Mouse (Mus musculus) hindbrain, embryonic 11.5 days (tissue): ENCODE results near the gene Diablo. TPM values are rescaled to one million over a fixed set of nuclear protein-coding genes. Genes with fewer than 3 reads are reported as not detected.
A peak's percentile ranks its signal among the peaks of the same experiment; 100 is the strongest.

Experiments used
- ATAC-seq: fragments of 200-750 bp; cut with Nextera tagmentation; 2 replicates; pipeline ENCODE4 v1.8.0; 2017; ENCODE audit warnings: mild to moderate bottlenecking, moderate TSS enrichment, moderate library complexity; ENCODE audit not compliant: low FRiP score
- DNase-seq: peaks from one replicate; pipeline ENCODE4 v3.0.0-alpha.2; 2015; ENCODE audit warnings: low spot score
- H3K27ac ChIP-seq: fragments of 300-500 bp; sonication (generic); 2 replicates; pipeline ENCODE4 v1.5.1; 2014; ENCODE audit warnings: mild to moderate bottlenecking, low read depth, low read length
- H3K27me3 ChIP-seq: fragments of 300-500 bp; sonication (generic); 2 replicates; pipeline ENCODE4 v1.6.1; 2014; ENCODE audit warnings: mild to moderate bottlenecking, low read length, moderate library complexity, mixed read lengths; ENCODE audit not compliant: control insufficient read depth, insufficient read depth
- H3K36me3 ChIP-seq: fragments of 300-500 bp; sonication (generic); 2 replicates; pipeline ENCODE4 v1.6.1; 2014; ENCODE audit warnings: mild to moderate bottlenecking, low read length, moderate library complexity, mixed read lengths; ENCODE audit not compliant: control insufficient read depth, insufficient read depth
- H3K4me1 ChIP-seq: fragments of 300-500 bp; sonication (generic); replicated peaks from 2 replicates; pipeline ENCODE4 v1.6.1; 2014; ENCODE audit warnings: low read length, mixed read lengths; ENCODE audit not compliant: control insufficient read depth, insufficient read depth
- H3K4me2 ChIP-seq: fragments of 300-500 bp; sonication (generic); replicated peaks from 2 replicates; pipeline ENCODE4 v1.6.1; 2014; ENCODE audit warnings: mild to moderate bottlenecking, low read depth, low read length
- H3K4me3 ChIP-seq: fragments of 300-500 bp; sonication (generic); 2 replicates; pipeline ENCODE4 v1.5.1; 2014; ENCODE audit warnings: low read depth, low read length
- H3K9ac ChIP-seq: fragments of 300-500 bp; sonication (generic); 2 replicates; pipeline ENCODE4 v1.6.1; 2014; ENCODE audit warnings: low read depth, low read length
- H3K9me3 ChIP-seq: fragments of 300-500 bp; sonication (generic); 2 replicates; pipeline ENCODE4 v1.6.1; 2016; ENCODE audit warnings: low read length; ENCODE audit not compliant: control insufficient read depth
- WGBS: fragments of 180-500 bp; shearing (Covaris S2); extraction: QIAGEN DNeasy Blood & Tissue Kit; methylation state at CpG from one replicate; pipeline ENCODE4 v1.1.7; 2014; 5-methylcytosine and 5-hydroxymethylcytosine counted together
- polyA plus RNA-seq: library from polyadenylated mRNA; unstranded; fragments of >200 nt; fragmentation: Nextera tagmentation; extraction: Ambion mirVana; gene quantifications from 2 replicates; pipeline ENCODE4 v1.2.1, GENCODE M21; 2014

The Diablo gene
- polyA plus RNA-seq, 1 experiment from 2014 or later: 145 TPM

DNA sequence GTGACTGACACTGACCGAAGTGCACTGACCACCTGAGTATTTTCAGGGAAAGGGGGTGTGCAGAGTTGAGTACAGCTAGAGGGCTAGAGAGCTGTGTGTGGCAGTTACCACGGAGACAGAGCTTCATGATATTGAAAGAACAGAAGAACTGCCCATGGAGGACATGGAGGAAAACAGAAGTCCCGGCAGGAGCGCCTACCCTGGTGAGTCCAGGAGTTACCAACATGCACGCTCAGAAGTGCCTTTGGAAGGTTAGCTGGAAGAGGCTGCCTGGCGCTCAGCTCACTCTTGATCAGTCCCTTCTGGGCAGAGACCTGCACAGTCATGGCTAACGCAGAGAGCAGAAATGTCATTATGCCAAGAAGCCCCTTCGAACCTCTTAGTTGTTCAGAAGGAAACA is 6.1 kb upstream of the Diablo start:
- no peak for ATAC-seq
- no peak overlapping the region for H3K9ac ChIP-seq
- peaks cover 5% of the 10 kb centered on the region; the same call in 1 of the 2 replicates for H3K36me3 ChIP-seq
- no peak for DNase-seq
- no peaks in the 10 kb centered on the region for H3K9me3 ChIP-seq
- H3K4me2 ChIP-seq: no peak overlapping the region
- WGBS: 92% methylated on average over 8 of the region's 8 CpGs
- H3K27me3 ChIP-seq: no peaks in the 10 kb centered on the region
- no peak overlapping the region for H3K27ac ChIP-seq
- H3K4me3 ChIP-seq: no peak overlapping the region
- H3K4me1 ChIP-seq: no peaks in the 10 kb centered on the region

DNA sequence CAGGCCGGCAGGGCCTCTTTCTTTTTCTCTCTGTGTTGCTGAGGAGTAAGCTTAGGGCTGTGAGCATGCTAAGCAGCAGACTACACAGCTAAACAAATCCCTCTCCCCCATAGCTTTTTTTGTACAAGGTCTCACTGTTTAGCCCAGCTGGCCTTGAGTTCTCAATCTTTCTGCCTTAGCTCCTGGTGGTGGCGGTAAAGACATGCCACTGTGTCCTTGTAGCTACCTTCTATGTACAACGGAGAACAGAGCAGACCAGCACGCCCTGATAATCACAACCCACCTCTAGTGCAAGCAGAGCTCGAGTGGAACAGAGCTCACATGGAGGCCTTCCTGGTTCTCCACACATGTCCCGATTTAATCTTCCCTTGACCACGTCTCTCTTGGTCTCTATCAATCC is 4.7 kb upstream of the Diablo start:
- Histone ChIP-seq H3K9ac (no peak overlapping the region), H3K9me3 (no peaks in the 10 kb centered on the region), H3K4me2 (no peak overlapping the region), H3K4me1 (no peaks in the 10 kb centered on the region), H3K27ac (no peak overlapping the region), H3K4me3 (no peak overlapping the region), H3K27me3 (no peaks in the 10 kb centered on the region), H3K36me3 (peaks cover 5% of the 10 kb centered on the region; the same call in 1 of the 2 replicates)
- WGBS: 87% methylated on average over 7 of the region's 7 CpGs
- ATAC-seq (no peak), DNase-seq (no peak)

GRCm38 (mm10) chr5:123525916-123526495 is 2.0 kb upstream of the Diablo start:
- Histone ChIP-seq H3K9ac (no peak overlapping the region), H3K27ac (no peak overlapping the region), H3K4me2 (no peak overlapping the region), H3K4me3 (no peak overlapping the region), H3K4me1 (peaks cover 5% of the 10 kb centered on the region; the same call in 1 of the 2 replicates), H3K36me3 (0 out of 2 replicates have a peak, but pooled peaks cover 2% of the 10 kb centered on the region), H3K9me3 (no peaks in the 10 kb centered on the region), H3K27me3 (no peaks in the 10 kb centered on the region)
- no peak for ATAC-seq
- 89% methylated on average over 9 of the region's 9 CpGs for WGBS
- DNase-seq: no peak

DNA sequence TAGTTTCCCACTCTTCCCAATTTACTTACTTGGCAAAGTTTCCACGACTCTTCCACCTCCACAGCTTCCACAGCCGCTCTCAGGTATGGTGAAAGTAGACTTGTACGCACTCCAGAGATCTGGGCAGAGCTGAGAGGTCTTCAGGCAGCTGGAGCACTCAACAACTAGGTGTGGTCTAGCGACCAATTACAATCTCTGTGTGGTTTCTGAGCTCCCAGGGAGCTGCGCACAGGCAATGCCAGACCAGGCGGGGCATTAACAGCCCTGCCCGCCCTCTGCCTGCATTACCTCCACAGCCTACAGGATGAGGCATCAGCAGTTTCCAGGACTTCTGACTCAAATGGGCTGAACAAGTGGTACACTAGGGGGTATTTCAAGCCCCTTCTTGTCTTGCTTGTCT is 1.3 kb upstream of the Diablo start, which contains the start of gene Gm49027:
Gm49027 (minus strand) TSS at position 208 of the 400 bp plus-strand sequence.
- Histone ChIP-seq H3K36me3 (0 out of 2 replicates have a peak, but pooled peaks cover 1% of the 10 kb centered on the region), H3K9ac (peak within 1 kb of the TSS; percentile 53), H3K4me2 (peak within 1 kb of the TSS; percentile 77), H3K27me3 (no peaks in the 10 kb centered on the region), H3K4me1 (peaks cover 5% of the 10 kb centered on the region; the same call in 1 of the 2 replicates), H3K4me3 (peak within 1 kb of the TSS; percentile 93), H3K27ac (peak within 1 kb of the TSS; percentile 47), H3K9me3 (no peaks in the 10 kb centered on the region)
- ATAC-seq: no peak
- no peak for DNase-seq
- WGBS: 85% methylated on average over 7 of the region's 7 CpGs

DNA sequence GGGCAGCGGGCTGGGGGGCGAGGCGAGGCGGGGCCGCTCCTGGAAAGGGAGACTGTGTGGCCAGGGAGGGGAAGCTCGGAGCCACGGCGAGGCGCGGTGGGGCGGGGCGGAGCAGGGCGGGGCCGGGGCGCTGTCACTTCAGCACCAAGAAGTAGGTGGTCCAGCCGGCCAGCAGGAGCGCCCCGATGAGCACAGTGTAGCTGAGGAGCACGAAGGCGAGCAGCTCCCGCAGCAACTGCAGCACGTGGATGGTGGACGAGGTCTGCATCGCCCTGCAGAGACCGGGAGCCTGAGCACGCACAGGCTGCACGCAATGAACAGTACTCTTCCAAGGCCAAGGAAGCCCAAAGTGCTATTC is 396 bp upstream of the Diablo start:
- H3K9ac ChIP-seq: peak overlapping the region; percentile 53
- H3K4me2 ChIP-seq: peak overlapping the region; percentile 77
- 2% methylated on average over 27 of the region's 27 CpGs for WGBS
- peaks cover 5% of the 10 kb centered on the region; the same call in 1 of the 2 replicates for H3K4me1 ChIP-seq
- H3K4me3 ChIP-seq: peak overlapping the region; percentile 93
- H3K36me3 ChIP-seq: no peaks in the 10 kb centered on the region
- peak overlapping the region; percentile 47 for H3K27ac ChIP-seq
- ATAC-seq (peak; percentile 95), DNase-seq (no peak)
- no peaks in the 10 kb centered on the region for H3K27me3 ChIP-seq
- no peaks in the 10 kb centered on the region for H3K9me3 ChIP-seq

GRCm38 (mm10) chr5:123522166-123522565 is 1.8 kb downstream of the Diablo start:
- no peaks in the 10 kb centered on the region for H3K27me3 ChIP-seq
- no peak overlapping the region for H3K9ac ChIP-seq
- H3K9me3 ChIP-seq: no peaks in the 10 kb centered on the region
- ATAC-seq (no peak), DNase-seq (no peak)
- no peak overlapping the region for H3K27ac ChIP-seq
- 80% methylated on average over 1 of the region's 1 CpGs for WGBS
- H3K4me1 ChIP-seq: peaks cover 5% of the 10 kb centered on the region; the same call in 1 of the 2 replicates
- H3K4me2 ChIP-seq: no peak overlapping the region
- H3K4me3 ChIP-seq: no peak overlapping the region
- H3K36me3 ChIP-seq: 0 out of 2 replicates have a peak, but pooled peaks cover 3% of the 10 kb centered on the region

GRCm38 (mm10) chr5:123521621-123522020 is 2.4 kb downstream of the Diablo start:
- DNase-seq (no peak), ATAC-seq (no peak)
- 89% methylated on average over 1 of the region's 1 CpGs for WGBS
- no peaks in the 10 kb centered on the region for H3K9me3 ChIP-seq
- no peak overlapping the region for H3K4me3 ChIP-seq
- no peak overlapping the region for H3K27ac ChIP-seq
- H3K4me2 ChIP-seq: no peak overlapping the region; the same call in 1 of the 2 replicates
- no peak overlapping the region for H3K9ac ChIP-seq
- H3K27me3 ChIP-seq: no peaks in the 10 kb centered on the region
- 0 out of 2 replicates have a peak, but pooled peaks cover 3% of the 10 kb centered on the region for H3K36me3 ChIP-seq
- peaks cover 5% of the 10 kb centered on the region; the same call in 1 of the 2 replicates for H3K4me1 ChIP-seq

GRCm38 (mm10) chr5:123520666-123521065 is 3.3 kb downstream of the Diablo start:
- H3K4me2 ChIP-seq: no peak overlapping the region
- DNase-seq (no peak), ATAC-seq (no peak)
- no peaks in the 10 kb centered on the region for H3K27me3 ChIP-seq
- no peak overlapping the region for H3K9ac ChIP-seq
- H3K9me3 ChIP-seq: no peaks in the 10 kb centered on the region
- 84% methylated on average over 9 of the region's 9 CpGs for WGBS
- peaks cover 5% of the 10 kb centered on the region; the same call in 1 of the 2 replicates for H3K4me1 ChIP-seq
- H3K4me3 ChIP-seq: no peak overlapping the region
- 0 out of 2 replicates have a peak, but pooled peaks cover 3% of the 10 kb centered on the region for H3K36me3 ChIP-seq
- H3K27ac ChIP-seq: no peak overlapping the region

DNA sequence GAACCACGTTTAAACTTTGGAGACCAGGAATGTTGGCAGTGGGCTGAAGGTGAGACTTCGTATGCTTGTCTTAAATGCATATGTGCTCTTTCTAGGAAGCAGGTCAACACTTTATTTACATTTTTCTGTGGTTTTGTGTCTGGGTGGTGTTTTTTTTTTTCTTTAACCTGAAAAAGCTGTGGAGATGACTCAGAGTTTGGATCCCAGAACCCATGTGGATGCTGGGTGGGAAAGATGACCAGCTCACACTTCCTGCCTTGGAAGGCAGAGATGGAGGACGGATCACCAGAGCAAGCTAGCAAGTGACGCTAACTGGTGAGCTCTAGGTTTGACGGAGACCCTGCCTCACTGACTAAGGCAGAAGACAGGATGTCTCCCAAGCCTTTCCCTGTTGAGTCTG is 9.1 kb downstream of the Diablo start:
- Histone ChIP-seq H3K4me3 (no peak overlapping the region), H3K9me3 (no peaks in the 10 kb centered on the region), H3K4me1 (no peaks in the 10 kb centered on the region), H3K4me2 (no peak overlapping the region), H3K27me3 (no peaks in the 10 kb centered on the region), H3K27ac (no peak overlapping the region), H3K36me3 (0 out of 2 replicates have a peak, but pooled peaks cover 5% of the 10 kb centered on the region), H3K9ac (no peak overlapping the region)
- DNase-seq (no peak), ATAC-seq (no peak)
- WGBS: 89% methylated on average over 5 of the region's 5 CpGs
